Mouse (Mus musculus) liver, embryonic 16.5 days (tissue): ENCODE measurements around the gene Pdia5. TPM values are rescaled to one million over a fixed set of nuclear protein-coding genes. Genes with fewer than 3 reads are reported as not detected.
A peak's percentile ranks its signal among the peaks of the same experiment; 100 is the strongest.

Experiments used
- ATAC-seq: fragments of 200-750 bp; cut with Nextera tagmentation; 2 replicates; pipeline ENCODE4 v1.8.0; 2017; ENCODE audit warnings: low read depth, mild to moderate bottlenecking, moderate number of reproducible peaks, moderate library complexity
- H3K27ac ChIP-seq: fragments of 300-500 bp; sonication (generic); 2 replicates; pipeline ENCODE4 v1.5.1; 2014; ENCODE audit warnings: mild to moderate bottlenecking, low read length
- H3K27me3 ChIP-seq: fragments of 300-500 bp; sonication (generic); 2 replicates; pipeline ENCODE4 v1.6.1; 2014; ENCODE audit warnings: low read depth, low read length, mixed read lengths; ENCODE audit not compliant: control insufficient read depth, insufficient read depth
- H3K36me3 ChIP-seq: fragments of 300-500 bp; sonication (generic); 2 replicates; pipeline ENCODE4 v1.6.1; 2014; ENCODE audit warnings: mild to moderate bottlenecking; ENCODE audit not compliant: control insufficient read depth, insufficient read depth
- H3K4me1 ChIP-seq: fragments of 300-500 bp; sonication (generic); 2 replicates; pipeline ENCODE4 v1.6.1; 2014; ENCODE audit warnings: low read depth, low read length, mixed read lengths; ENCODE audit not compliant: control insufficient read depth
- H3K4me2 ChIP-seq: fragments of 300-500 bp; sonication (generic); 2 replicates; pipeline ENCODE4 v1.6.1; 2014; ENCODE audit warnings: low read depth, low read length, mixed read lengths
- H3K4me3 ChIP-seq: fragments of 300-500 bp; sonication (generic); 2 replicates; pipeline ENCODE4 v1.5.1; 2014; ENCODE audit warnings: low read depth, mild to moderate bottlenecking, low read length
- H3K9ac ChIP-seq: fragments of 300-500 bp; sonication (generic); 2 replicates; pipeline ENCODE4 v1.6.1; 2014; ENCODE audit warnings: low read depth, low read length
- H3K9me3 ChIP-seq: fragments of 300-500 bp; sonication (generic); replicated peaks from 2 replicates; pipeline ENCODE4 v1.6.1; 2016; ENCODE audit warnings: low read length; ENCODE audit not compliant: control insufficient read depth
- WGBS: fragments of 180-500 bp; shearing (Covaris S2); extraction: QIAGEN DNeasy Blood & Tissue Kit; methylation state at CpG from one replicate; pipeline ENCODE4 v1.1.7; 2014; ENCODE audit not compliant: insufficient replicate concordance; 5-methylcytosine and 5-hydroxymethylcytosine counted together
- polyA plus RNA-seq: library from polyadenylated mRNA; unstranded; fragments of >200 nt; fragmentation: Nextera tagmentation; extraction: Ambion mirVana; gene quantifications from 2 replicates; pipeline ENCODE4 v1.2.1, GENCODE M21; 2015

The Pdia5 gene
- polyA plus RNA-seq, 1 experiment from 2014 or later: 63.8 TPM

- ATAC-seq: no peak
- Histone ChIP-seq H3K36me3 (peaks cover 2% of the 10 kb centered on the region; the same call in 1 of the 2 replicates), H3K27me3 (no peaks in the 10 kb centered on the region), H3K9ac (no peak overlapping the region), H3K4me3 (no peak overlapping the region), H3K27ac (no peak overlapping the region), H3K9me3 (no peaks in the 10 kb centered on the region), H3K4me2 (no peak overlapping the region), H3K4me1 (no peaks in the 10 kb centered on the region)
- 75% methylated on average over 14 of the region's 14 CpGs for WGBS
Observed at GRCm38 (mm10) chr16:35405348-35406080, 85.2 kb downstream of the Pdia5 start.

GRCm38 (mm10) chr16:35404864-35405263, 85.8 kb downstream of the Pdia5 start:
- ATAC-seq: no peak
- Histone ChIP-seq H3K9ac (no peak overlapping the region), H3K27me3 (no peaks in the 10 kb centered on the region), H3K36me3 (peaks cover 2% of the 10 kb centered on the region; the same call in 1 of the 2 replicates), H3K9me3 (no peaks in the 10 kb centered on the region), H3K4me1 (no peaks in the 10 kb centered on the region), H3K4me2 (no peak overlapping the region), H3K4me3 (no peak overlapping the region), H3K27ac (no peak overlapping the region)
- WGBS: 67% methylated on average over 5 of the region's 5 CpGs

GRCm38 (mm10) chr16:35403891-35404290, 86.8 kb downstream of the Pdia5 start:
- no peak overlapping the region for H3K4me3 ChIP-seq
- H3K9me3 ChIP-seq: no peaks in the 10 kb centered on the region
- no peaks in the 10 kb centered on the region for H3K4me1 ChIP-seq
- no peak overlapping the region for H3K9ac ChIP-seq
- no peak overlapping the region for H3K27ac ChIP-seq
- peaks cover 2% of the 10 kb centered on the region; the same call in 1 of the 2 replicates for H3K36me3 ChIP-seq
- no peak overlapping the region for H3K4me2 ChIP-seq
- 81% methylated on average over 8 of the region's 8 CpGs for WGBS
- no peaks in the 10 kb centered on the region for H3K27me3 ChIP-seq
- no peak for ATAC-seq

- no peaks in the 10 kb centered on the region for H3K4me1 ChIP-seq
- no peaks in the 10 kb centered on the region for H3K27me3 ChIP-seq
- no peak overlapping the region for H3K27ac ChIP-seq
- peaks cover 2% of the 10 kb centered on the region; the same call in 1 of the 2 replicates for H3K36me3 ChIP-seq
- H3K4me2 ChIP-seq: no peak overlapping the region
- 84% methylated on average over 9 of the region's 9 CpGs for WGBS
- no peak overlapping the region for H3K4me3 ChIP-seq
- H3K9ac ChIP-seq: no peak overlapping the region
- H3K9me3 ChIP-seq: no peaks in the 10 kb centered on the region
- no peak for ATAC-seq
Observed at GRCm38 (mm10) chr16:35403356-35403755, 87.3 kb downstream of the Pdia5 start.

GRCm38 (mm10) chr16:35392813-35393212, 97.9 kb downstream of the Pdia5 start:
- no peak overlapping the region for H3K9ac ChIP-seq
- H3K27ac ChIP-seq: no peak overlapping the region
- ATAC-seq: no peak
- H3K36me3 ChIP-seq: no peaks in the 10 kb centered on the region; the same call in 1 of the 2 replicates
- no peaks in the 10 kb centered on the region for H3K4me1 ChIP-seq
- no peaks in the 10 kb centered on the region for H3K27me3 ChIP-seq
- H3K9me3 ChIP-seq: no peaks in the 10 kb centered on the region
- H3K4me2 ChIP-seq: no peak overlapping the region
- H3K4me3 ChIP-seq: no peak overlapping the region
- WGBS: 71% methylated on average over 8 of the region's 8 CpGs

- H3K27ac ChIP-seq: no peak overlapping the region
- no peaks in the 10 kb centered on the region for H3K36me3 ChIP-seq
- no peak overlapping the region for H3K9ac ChIP-seq
- H3K4me3 ChIP-seq: no peak overlapping the region
- H3K9me3 ChIP-seq: no peaks in the 10 kb centered on the region
- H3K4me1 ChIP-seq: no peaks in the 10 kb centered on the region
- no peak for ATAC-seq
- 57% methylated on average over 3 of the region's 3 CpGs for whole genome bisulfite sequencing
- no peak overlapping the region for H3K4me2 ChIP-seq
- no peaks in the 10 kb centered on the region for H3K27me3 ChIP-seq
Observed at GRCm38 (mm10) chr16:35385654-35386053, 105.0 kb downstream of the Pdia5 start.

- Histone ChIP-seq H3K4me2 (no peak overlapping the region), H3K4me1 (no peaks in the 10 kb centered on the region), H3K36me3 (no peaks in the 10 kb centered on the region), H3K9me3 (no peaks in the 10 kb centered on the region), H3K27ac (no peak overlapping the region), H3K27me3 (no peaks in the 10 kb centered on the region), H3K9ac (no peak overlapping the region), H3K4me3 (no peak overlapping the region)
- no peak for ATAC-seq
- 63% methylated on average over 9 of the region's 9 CpGs for WGBS
Observed at GRCm38 (mm10) chr16:35380048-35380447, 110.6 kb downstream of the Pdia5 start.

GRCm38 (mm10) chr16:35379344-35379743, 111.3 kb downstream of the Pdia5 start:
- Histone ChIP-seq H3K9me3 (no peaks in the 10 kb centered on the region), H3K9ac (no peak overlapping the region), H3K4me3 (no peak overlapping the region), H3K27me3 (no peaks in the 10 kb centered on the region), H3K36me3 (no peaks in the 10 kb centered on the region), H3K4me2 (no peak overlapping the region), H3K4me1 (no peaks in the 10 kb centered on the region), H3K27ac (no peak overlapping the region)
- WGBS: 49% methylated on average over 3 of the region's 3 CpGs
- ATAC-seq: peak; percentile 47; the same call in 1 of the 2 replicates

GRCm38 (mm10) chr16:35364063-35364428, 126.6 kb downstream of the Pdia5 start:
- peak overlapping the region; percentile 86 for H3K4me3 ChIP-seq
- H3K9ac ChIP-seq: 0 out of 2 replicates have a peak overlapping the region, but pooled peaks have one; percentile 6
- peaks cover 7% of the 10 kb centered on the region for H3K4me1 ChIP-seq
- H3K27ac ChIP-seq: no peak overlapping the region
- H3K27me3 ChIP-seq: no peaks in the 10 kb centered on the region
- no peaks in the 10 kb centered on the region for H3K9me3 ChIP-seq
- peak overlapping the region; percentile 95 for H3K4me2 ChIP-seq
- H3K36me3 ChIP-seq: no peaks in the 10 kb centered on the region
- no peak for ATAC-seq
- WGBS: under 1% methylated on average over 7 of the region's 7 CpGs
